Mouse (Mus musculus) brown adipose tissue, adult 24 weeks (tissue): ENCODE data around the gene Nudt15. TPM values are rescaled to one million over a fixed set of nuclear protein-coding genes. Genes with fewer than 3 reads are reported as not detected.
"Not testable (repeated sequence)": the region's sequence is repeated elsewhere in the genome, so short reads cannot be mapped to it uniquely, and the experiment has no call there.

Experiments
- H3K27ac ChIP-seq: fragments of 200-500 bp; replicated peaks from 2 replicates; pipeline ENCODE4 v1.5.1; 2012; ENCODE audit warnings: low read depth, mild to moderate bottlenecking, low read length
- H3K4me1 ChIP-seq: fragments of 200-500 bp; 2 replicates; pipeline ENCODE4 v1.6.1; 2012; ENCODE audit warnings: low read length, mixed read lengths; ENCODE audit not compliant: control insufficient read depth, insufficient read depth, insufficient read length
- H3K4me3 ChIP-seq: fragments of 200-500 bp; 2 replicates; pipeline ENCODE4 v1.5.1; 2012; ENCODE audit warnings: low read depth, mild to moderate bottlenecking, low read length, moderate library complexity; ENCODE audit not compliant: insufficient read depth
- polyA plus RNA-seq: library from polyadenylated mRNA; stranded (reverse); fragments of >200 nt; gene quantifications from 2 replicates; pipeline ENCODE4 v1.2.4, GENCODE M21; 2012; ENCODE audit not compliant: missing spikeins, insufficient read depth, insufficient read length

The Nudt15 gene
- 11.5 and 12.1 TPM in 2 replicates for polyA plus RNA-seq

DNA sequence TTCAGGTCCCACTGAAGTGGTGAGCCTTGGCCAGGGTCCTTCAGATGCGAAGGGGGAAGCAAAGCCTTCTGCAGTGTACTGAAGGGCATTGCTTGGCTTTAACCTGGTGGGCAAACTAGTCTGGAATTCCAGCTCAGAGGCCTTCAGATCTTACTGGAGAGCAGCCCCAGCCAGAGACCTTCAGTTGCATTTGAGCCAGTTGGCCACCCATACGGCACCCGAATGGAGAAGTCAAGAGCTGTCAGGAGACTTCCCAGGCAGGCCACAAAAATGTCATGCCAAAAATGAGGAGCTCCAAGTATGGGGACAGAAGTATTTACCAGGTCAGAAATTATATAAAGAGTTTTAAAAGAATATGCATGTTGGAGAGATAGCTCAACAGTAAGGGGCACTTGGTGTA is at the start of gene Nudt15:
Gene Nudt15, minus strand, starts transcription at position 192 of the 400 bp plus-strand sequence.
- H3K27ac ChIP-seq, result peak within 1 kb of the TSS; percentile 95
- H3K4me1 ChIP-seq, result peaks cover 14% of the 10 kb centered on the region
- peak within 1 kb of the TSS; percentile 12; the same call in 1 of the 2 replicates for H3K4me3 ChIP-seq

DNA sequence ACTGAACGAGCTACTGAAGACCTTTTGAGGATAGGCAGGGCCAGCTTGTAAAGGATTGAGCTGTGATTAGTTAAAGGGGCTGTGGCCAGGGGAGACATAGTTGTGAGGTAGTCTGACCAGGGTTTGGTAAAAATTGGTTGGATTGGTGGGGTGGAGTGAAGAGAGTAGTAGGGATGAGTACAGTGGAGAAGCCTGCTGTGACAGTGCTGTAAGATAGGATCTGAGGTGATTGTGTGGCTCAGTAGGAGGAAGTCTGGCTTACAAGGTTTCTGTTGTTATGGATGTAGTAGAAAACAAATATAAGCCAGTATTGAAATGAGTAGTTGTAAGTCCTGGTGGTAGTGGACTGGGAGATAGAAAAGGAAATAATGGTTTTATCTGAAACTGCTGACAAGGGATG is 44.1 kb upstream of the Nudt15 start:
- no peak overlapping the region for H3K4me3 ChIP-seq
- H3K4me1 ChIP-seq, result no peaks in the 10 kb centered on the region
- H3K27ac ChIP-seq, result no peak overlapping the region

DNA sequence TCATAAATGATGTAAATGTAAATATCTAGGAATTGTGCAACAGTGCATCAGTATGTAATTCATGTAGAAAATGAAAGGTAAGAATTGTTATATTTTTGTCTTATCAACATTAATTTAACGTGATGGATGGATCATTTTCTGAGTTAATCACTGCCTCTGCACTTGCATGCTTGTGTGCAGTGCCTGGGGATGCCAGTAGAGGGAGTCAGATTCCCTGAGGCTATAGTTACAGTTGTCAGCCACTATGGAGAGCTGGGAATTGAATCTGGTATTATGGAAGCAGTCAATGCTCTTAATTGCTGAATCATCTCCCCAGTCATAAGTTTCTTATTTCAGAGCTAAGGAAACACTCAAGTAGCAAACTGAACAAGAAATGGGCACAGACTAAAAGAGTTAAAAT is 40.0 kb upstream of the Nudt15 start:
- Histone ChIP-seq H3K4me1 (no peaks in the 10 kb centered on the region), H3K27ac (no peak overlapping the region), H3K4me3 (no peak overlapping the region)

DNA sequence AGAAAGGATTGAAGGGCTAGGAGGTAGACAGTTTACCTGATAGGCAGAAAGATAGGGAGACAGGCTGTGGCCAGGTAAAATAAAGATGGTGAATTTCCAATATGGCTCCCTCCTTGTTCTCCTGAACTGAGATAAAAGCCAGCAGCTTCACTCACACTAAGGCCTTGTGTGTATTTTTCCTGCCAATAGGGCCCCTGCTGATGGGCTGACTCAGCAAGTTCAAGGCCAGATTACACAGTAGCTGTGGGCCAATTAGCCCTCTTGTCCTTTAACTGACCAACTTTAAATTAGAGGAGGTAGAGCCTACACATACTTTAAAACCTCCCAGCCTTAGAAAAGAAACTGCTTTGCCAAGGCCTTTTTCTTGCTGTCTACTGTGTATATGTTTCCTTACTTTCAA is 28.3 kb upstream of the Nudt15 start:
- H3K27ac ChIP-seq, result no peak overlapping the region; the same call in 1 of the 2 replicates
- peaks cover 4% of the 10 kb centered on the region; the same call in 1 of the 2 replicates for H3K4me1 ChIP-seq
- H3K4me3 ChIP-seq, result no peak overlapping the region

DNA sequence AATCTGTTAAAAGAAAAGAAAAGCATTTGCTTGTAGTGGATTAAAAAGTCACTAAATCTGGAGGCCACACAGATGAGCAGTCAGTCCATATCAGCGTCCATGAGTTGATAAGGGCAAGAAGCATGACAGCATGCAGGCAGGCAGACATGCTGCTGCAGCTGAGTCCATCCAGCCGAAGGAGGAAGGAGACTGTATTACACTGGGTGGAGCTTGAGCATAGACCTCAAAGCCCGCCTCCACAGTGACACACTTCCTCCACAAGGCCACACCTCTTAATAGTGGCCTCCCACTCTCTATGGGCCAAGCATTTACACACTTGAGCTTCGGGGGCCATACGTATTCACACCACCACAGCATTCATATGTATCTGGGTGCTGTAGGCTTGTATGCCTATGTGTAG is 26.0 kb upstream of the Nudt15 start:
- Histone ChIP-seq H3K27ac (no peak overlapping the region), H3K4me3 (no peak overlapping the region), H3K4me1 (peaks cover 4% of the 10 kb centered on the region; the same call in 1 of the 2 replicates)

DNA sequence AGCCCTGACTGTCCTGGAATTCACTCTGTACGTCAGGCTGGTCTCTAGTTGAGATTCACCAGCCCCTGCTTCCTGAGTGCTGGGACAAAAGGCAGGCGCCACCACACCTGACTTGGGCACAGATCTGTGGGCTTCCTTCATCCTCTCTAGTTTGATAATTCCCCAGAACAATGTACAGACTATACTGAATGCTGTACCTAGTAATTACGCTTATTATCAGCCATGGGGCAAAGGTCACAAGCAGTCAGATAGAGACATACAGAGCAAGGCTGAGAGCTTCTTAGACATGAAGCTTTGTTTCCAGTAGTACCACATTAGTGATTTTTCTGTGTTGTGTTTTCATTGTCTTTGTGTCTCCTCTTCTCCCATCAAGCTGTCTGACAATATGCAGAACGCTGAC is 23.1 kb upstream of the Nudt15 start:
- H3K4me1 ChIP-seq, result peaks cover 1% of the 10 kb centered on the region; the same call in 1 of the 2 replicates
- H3K27ac ChIP-seq, result no peak overlapping the region; the same call in 1 of the 2 replicates
- no peak overlapping the region for H3K4me3 ChIP-seq

DNA sequence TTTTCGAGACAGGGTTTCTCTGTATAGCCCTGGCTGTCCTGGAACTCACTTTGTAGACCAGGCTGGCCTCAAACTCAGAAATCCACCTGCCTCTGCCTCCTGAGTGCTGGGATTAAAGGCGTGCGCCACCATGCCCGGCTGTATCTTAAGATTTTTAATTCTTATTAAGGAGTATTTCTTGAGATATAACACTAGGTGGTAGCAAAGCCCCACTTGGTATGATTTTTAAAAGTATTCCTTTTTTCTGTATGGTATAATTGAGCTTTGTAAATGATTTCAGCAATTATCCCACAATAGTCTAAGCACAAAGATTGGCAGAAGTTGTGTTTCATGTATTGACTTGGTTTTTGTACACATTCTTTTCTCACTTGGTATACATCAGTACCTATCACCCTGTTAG is 21.8 kb upstream of the Nudt15 start:
- H3K27ac ChIP-seq, H3K4me3 ChIP-seq, H3K4me1 ChIP-seq: not testable (repeated sequence)

DNA sequence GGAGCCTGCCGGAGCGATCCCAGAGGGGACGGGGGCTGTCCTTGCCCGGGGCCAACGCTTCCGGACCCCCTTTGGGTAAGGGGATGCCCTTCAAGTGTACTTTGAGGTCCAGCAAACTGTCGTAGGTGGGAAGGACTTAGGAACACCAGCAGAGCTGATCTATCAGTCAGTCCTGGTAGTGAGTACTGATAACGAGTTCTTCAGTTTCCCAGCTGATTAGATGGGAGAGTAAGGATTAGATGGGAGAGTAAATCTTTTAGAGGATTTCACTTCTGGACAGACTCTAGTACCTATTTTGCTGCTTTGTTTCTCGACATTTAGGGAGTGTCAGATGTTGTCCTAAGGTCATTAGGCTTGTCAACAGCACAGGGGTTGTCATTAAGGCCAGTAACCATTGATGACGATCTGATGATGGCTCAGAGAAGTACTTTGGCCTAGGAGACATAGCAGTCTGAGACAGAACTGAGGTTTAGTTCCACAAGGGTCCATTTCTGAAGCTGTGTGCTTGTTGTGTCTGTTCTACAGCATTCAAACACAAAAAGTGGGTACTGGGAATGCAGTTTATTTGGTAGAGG is 5.2 kb upstream of the Nudt15 start:
- Histone ChIP-seq H3K27ac (peak overlapping the region; percentile 94), H3K4me3 (peak overlapping the region; percentile 89), H3K4me1 (peaks cover 15% of the 10 kb centered on the region)

DNA sequence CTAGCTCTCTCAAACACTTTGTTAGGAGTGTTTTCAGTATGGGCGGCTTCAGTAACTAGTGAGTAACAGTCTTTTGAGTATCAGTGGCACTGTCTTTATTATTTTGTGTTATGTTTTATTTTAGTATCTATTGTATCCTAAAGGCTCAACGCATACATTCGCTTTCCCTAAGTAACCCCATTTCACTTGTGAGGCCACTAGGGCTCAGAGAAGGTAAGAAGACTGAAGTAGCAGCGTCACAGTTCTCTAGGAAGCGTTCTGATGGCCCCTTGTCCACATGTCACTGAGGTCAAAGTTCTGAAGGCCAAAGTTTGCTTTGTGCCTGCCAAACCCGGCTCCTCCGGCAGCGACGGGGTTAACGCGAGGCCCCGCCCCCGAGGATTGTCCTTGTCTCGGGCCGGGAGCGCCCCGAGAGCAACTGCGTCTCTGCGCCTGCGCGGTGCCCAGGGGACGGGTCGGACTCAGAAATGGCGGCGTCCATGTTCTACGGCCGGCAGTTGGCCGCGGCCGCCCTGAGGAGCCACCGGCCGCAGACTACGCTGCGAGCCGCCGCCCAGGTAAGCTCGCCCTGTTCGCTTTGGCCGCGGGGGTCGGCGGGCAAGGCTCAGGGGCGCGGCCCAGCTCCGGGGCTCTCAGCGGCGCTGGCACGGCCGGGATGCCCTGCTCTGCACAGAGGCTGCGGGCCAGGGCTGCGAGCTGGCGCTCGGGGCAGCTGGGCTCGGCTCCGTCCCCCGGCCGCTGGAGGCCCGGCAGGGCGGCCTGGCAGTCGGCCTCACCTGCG is 4.5 kb upstream of the Nudt15 start:
- H3K27ac ChIP-seq, result peak overlapping the region; percentile 94
- H3K4me1 ChIP-seq, result peaks cover 14% of the 10 kb centered on the region
- H3K4me3 ChIP-seq, result peak overlapping the region; percentile 89

DNA sequence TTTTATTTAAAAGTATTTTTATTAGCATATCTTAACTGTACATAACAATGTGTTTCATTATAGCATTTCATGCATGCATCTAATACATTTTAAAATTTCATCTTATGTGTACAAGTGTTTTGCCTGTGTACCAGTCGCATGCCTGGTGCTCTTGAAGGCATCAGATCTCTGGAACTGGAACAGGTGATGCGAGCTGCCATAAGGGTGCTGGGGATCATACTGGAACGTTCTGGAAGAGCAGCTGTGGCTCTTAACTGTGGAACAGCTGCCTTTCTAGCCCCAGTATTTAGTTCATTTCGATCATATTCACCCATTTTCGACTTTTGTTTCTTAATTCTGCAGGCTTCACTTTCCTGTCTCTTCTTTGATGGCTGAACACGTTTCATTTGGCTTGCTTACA is 3.1 kb upstream of the Nudt15 start:
- Histone ChIP-seq H3K4me3 (no peak overlapping the region), H3K27ac (no peak overlapping the region), H3K4me1 (peaks cover 19% of the 10 kb centered on the region)

DNA sequence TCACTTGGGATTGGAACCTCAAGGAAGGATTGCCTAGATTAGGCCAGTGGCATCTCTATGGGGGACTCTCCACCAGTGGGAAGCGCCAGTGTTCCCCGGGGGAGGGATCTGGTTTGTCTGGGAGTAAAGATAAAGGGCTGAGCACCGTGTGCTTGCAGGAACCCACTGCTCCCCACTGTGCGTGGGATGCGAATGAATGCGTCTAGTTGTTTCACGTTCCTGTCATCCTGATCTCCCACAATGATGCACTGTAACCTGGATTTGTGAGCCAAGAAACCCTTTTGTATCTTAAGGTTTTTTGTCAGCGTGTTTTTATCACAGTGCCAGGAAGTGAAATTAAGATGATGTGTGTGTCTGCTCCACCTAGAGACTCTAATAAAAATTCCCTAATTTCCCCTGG is 2.7 kb upstream of the Nudt15 start:
- H3K4me1 ChIP-seq, result peaks cover 16% of the 10 kb centered on the region
- H3K4me3 ChIP-seq, result no peak overlapping the region
- peak overlapping the region; percentile 52 for H3K27ac ChIP-seq

DNA sequence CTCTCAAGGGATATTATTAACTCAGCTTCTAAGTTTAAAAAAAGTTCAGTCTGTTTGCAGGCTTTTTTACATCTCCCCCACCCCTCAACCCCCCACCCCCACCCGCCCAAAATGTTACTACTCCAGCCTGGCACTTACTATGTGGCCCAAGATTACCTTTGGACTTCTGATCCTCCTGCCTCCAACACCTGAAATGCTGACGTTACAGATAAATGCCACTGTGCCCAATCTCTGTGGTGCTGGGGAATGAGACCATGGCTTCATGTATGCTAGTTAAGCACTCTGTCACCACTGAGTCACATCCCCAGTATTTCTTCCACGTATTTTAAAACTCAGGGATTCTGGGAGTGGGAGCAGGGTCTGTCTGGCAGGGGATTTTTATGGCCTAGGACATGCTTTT is 2.2 kb upstream of the Nudt15 start:
- H3K4me3 ChIP-seq, result no peak overlapping the region
- H3K27ac ChIP-seq, result peak overlapping the region; percentile 52; the same call in 1 of the 2 replicates
- peaks cover 14% of the 10 kb centered on the region for H3K4me1 ChIP-seq

DNA sequence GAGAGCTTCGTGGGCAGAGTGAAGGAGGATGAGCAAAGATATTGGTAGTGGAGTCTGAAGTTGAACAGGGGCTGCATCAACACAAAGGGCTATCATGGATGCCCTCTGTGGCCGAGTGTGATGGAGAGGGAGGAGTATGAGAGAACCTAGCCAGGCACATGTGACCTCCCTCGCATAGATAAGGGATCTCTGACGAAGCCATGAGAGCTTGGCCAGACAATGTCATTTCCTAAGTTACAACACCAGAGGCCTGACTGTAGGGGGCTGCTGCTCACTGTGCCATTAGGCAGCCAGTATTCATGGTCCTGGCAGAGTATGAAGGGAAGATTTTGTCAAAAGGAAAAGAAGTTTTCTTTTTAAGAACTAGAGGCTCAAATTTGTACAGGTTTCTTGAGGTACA is 1.0 kb downstream of the Nudt15 start:
- Histone ChIP-seq H3K4me3 (no peak overlapping the region), H3K4me1 (peaks cover 13% of the 10 kb centered on the region), H3K27ac (peak overlapping the region; percentile 95)

DNA sequence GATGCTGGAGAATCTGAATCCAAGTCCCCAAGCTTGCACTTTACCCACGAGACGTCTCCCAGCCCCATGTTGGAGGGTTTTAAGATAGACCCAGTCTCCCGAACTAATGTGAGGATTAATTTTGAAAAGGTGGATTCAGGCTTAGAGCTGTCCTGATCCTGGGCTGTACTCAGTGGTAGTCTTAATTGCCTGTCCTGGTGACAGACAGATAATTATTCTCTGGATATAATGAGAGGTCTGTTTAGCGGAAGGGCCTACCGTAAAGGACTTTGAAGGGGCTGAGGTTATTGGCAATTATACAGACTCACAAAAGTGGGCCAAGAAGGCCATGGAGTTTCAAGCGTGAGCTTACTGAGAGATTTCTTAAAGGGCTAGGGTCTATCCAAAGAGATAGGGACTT is 4.3 kb downstream of the Nudt15 start:
- Histone ChIP-seq H3K27ac (no peak overlapping the region), H3K4me3 (no peak overlapping the region), H3K4me1 (peaks cover 12% of the 10 kb centered on the region)

DNA sequence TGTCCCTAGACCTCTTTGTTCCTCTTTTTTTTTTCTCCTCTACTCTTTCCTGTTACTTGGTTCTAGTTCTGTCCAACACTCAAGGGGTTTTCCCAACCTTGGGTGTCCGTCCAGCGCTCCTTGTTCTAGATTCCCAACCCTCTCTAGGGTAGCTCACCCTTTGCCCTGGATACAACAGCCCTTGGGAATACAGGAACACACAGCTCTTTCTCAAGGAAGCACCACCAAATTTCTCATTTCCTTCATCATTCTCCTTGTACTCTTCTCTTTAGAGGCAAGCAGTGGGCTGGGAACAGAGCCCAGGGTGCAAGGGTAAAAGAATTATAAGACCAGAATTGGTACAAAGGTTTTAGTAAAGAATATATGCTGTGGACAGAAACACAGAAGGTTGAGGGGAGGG is 12.4 kb downstream of the Nudt15 start:
- Histone ChIP-seq H3K4me1 (peaks cover 5% of the 10 kb centered on the region; the same call in 1 of the 2 replicates), H3K27ac (peak overlapping the region; percentile 97), H3K4me3 (no peak overlapping the region)
